Mouse (Mus musculus) inflammation-experienced regulatory T-cells, adult 6 months (primary cell): ENCODE results near the gene March4. TPM values are rescaled to one million over a fixed set of nuclear protein-coding genes. Genes with fewer than 3 reads are reported as not detected.

Source experiments
- ATAC-seq: one replicate; pipeline ENCODE4 v1.8.0; 2017
- polyA plus RNA-seq, 3 experiments: library from polyadenylated mRNA; unstranded; fragments of 100-300 nt; shearing (Covaris generic); gene quantifications; one replicate each; pipeline ENCODE4 v1.2.1; 2017

March4 gene
- polyA plus RNA-seq = not detected

- no peak for ATAC-seq
Measured at GRCm38 (mm10) chr1:72536611-72537351, at the start of gene March4. Gene March4, minus strand, starts transcription at chr1:72536930.

GRCm38 (mm10) chr1:72585971-72586875 lies 49.5 kb upstream of the March4 start:
- ATAC-seq = no peak

- ATAC-seq = no peak
Measured at GRCm38 (mm10) chr1:72583906-72584305, 47.2 kb upstream of the March4 start.

- peak; percentile 100 for ATAC-seq
Measured at GRCm38 (mm10) chr1:72582947-72583731, 46.4 kb upstream of the March4 start, which contains the start of gene Smarcal1. Gene Smarcal1, plus strand, starts transcription at chr1:72583251.

GRCm38 (mm10) chr1:72578806-72579205 lies 42.1 kb upstream of the March4 start:
- ATAC-seq = no peak

- ATAC-seq = no peak
Measured at GRCm38 (mm10) chr1:72578351-72578750, 41.6 kb upstream of the March4 start.

- no peak for ATAC-seq
Measured at GRCm38 (mm10) chr1:72577481-72577922, 40.8 kb upstream of the March4 start.

- ATAC-seq = no peak
Measured at GRCm38 (mm10) chr1:72575121-72575520, 38.4 kb upstream of the March4 start.

- no peak for ATAC-seq
Measured at GRCm38 (mm10) chr1:72574608-72575007, 37.9 kb upstream of the March4 start.

- ATAC-seq = no peak
Measured at GRCm38 (mm10) chr1:72574047-72574446, 37.3 kb upstream of the March4 start.

GRCm38 (mm10) chr1:72568725-72569124 lies 32.0 kb upstream of the March4 start:
- ATAC-seq = no peak

- no peak for ATAC-seq
Measured at GRCm38 (mm10) chr1:72567056-72567455, 30.3 kb upstream of the March4 start.

GRCm38 (mm10) chr1:72564334-72564962 lies 27.7 kb upstream of the March4 start:
- ATAC-seq = no peak

GRCm38 (mm10) chr1:72558625-72559024 lies 21.9 kb upstream of the March4 start:
- ATAC-seq = no peak

GRCm38 (mm10) chr1:72556471-72556870 lies 19.7 kb upstream of the March4 start:
- ATAC-seq = no peak

- no peak for ATAC-seq
Measured at GRCm38 (mm10) chr1:72550317-72550716, 13.6 kb upstream of the March4 start.

GRCm38 (mm10) chr1:72538266-72538665 lies 1.5 kb upstream of the March4 start:
- ATAC-seq = no peak

- ATAC-seq = no peak
Measured at GRCm38 (mm10) chr1:72535725-72536571, 782 bp downstream of the March4 start.

- no peak for ATAC-seq
Measured at GRCm38 (mm10) chr1:72533439-72533838, 3.3 kb downstream of the March4 start.

- ATAC-seq = no peak
Measured at GRCm38 (mm10) chr1:72532926-72533325, 3.8 kb downstream of the March4 start.

- ATAC-seq = no peak
Measured at GRCm38 (mm10) chr1:72530516-72531196, 6.1 kb downstream of the March4 start.
